Comparison of ENCODE assay signal across 14 mouse cellular contexts in genomic region chr11:117314520-117314919, GRCm38 (mm10).
DNase-seq lines count a peak whose midpoint lies in the region; ATAC-seq lines count a peak whose summit lies in the region.
"Had no signal": no experiment of that assay in that cellular context is flagged by ENCODE, and none has a peak within 500 bp of the region (broad histone marks: within the 10 kb centered on the region; RNA-seq: fewer than 3 reads in every experiment).

No protein-coding gene starts in this region.

- peak overlapping the region; percentile 41; the same call in 1 of the 2 replicates for H3K9ac ChIP-seq in heart, embryonic 14.5 days (ENCODE audit: low read length)
- H3K9ac ChIP-seq in lung, embryonic 15.5 days = no peak overlapping the region
- no peak overlapping the region for H3K9ac ChIP-seq in intestine, embryonic 15.5 days
- H3K9ac ChIP-seq: limb, embryonic 15.5 days; neural tube, embryonic 13.5 days had no signal

- peak; percentile 70 for DNase-seq in adrenal gland, adult 2 months
- DNase-seq in adrenal gland, adult 18-20 months (ENCODE audit: low spot score in 2 of 2) = no peak
- DNase-seq in heart, adult 18-20 months = no peak
- DNase-seq in lung, adult 18-20 months = no peak
- no peak for DNase-seq in left cerebral cortex, postnatal 36 days (ENCODE audit: low spot score in 2 of 2)
- DNase-seq: cerebellum, adult 9-10 months; kidney, adult 2 months; right cerebral cortex, adult 18-20 months had no signal

- no peak overlapping the region for H3K4me3 ChIP-seq in heart, embryonic 14.5 days (ENCODE audit: control insufficient read depth in 1 of 2, insufficient read depth in 1 of 2, low read depth in 1 of 2, low read length in 2 of 2)
- H3K4me3 ChIP-seq in lung, embryonic 15.5 days = no peak overlapping the region
- no peak overlapping the region for H3K4me3 ChIP-seq in intestine, embryonic 15.5 days (replicated peaks)
- H3K4me3 ChIP-seq: limb, embryonic 15.5 days; neural tube, embryonic 13.5 days had no signal

- WGBS in heart, embryonic 14.5 days = 91% methylated on average over 8 of the region's 8 CpGs
- WGBS in lung, embryonic 15.5 days = 86% methylated on average over 8 of the region's 8 CpGs
- WGBS in intestine, embryonic 15.5 days = 92% methylated on average over 8 of the region's 8 CpGs

- H3K36me3 ChIP-seq in heart, embryonic 14.5 days (ENCODE audit: control insufficient read depth, insufficient read depth, low read length) = no peaks in the 10 kb centered on the region
- no peaks in the 10 kb centered on the region for H3K36me3 ChIP-seq in lung, embryonic 15.5 days
- H3K36me3 ChIP-seq in intestine, embryonic 15.5 days = no peaks in the 10 kb centered on the region
- H3K36me3 ChIP-seq: neural tube, embryonic 13.5 days had no signal

- peak overlapping the region in 1 of 2 experiments; percentile 53; a peak in 1 of 4 replicates for H3K27ac ChIP-seq in heart, embryonic 14.5 days (replicated peaks in 1 of 2; ENCODE audit: control insufficient read depth in 1 of 2, insufficient read depth in 1 of 2, low read depth in 2 of 2, low read length in 2 of 2)
- peak overlapping the region; percentile 89 for H3K27ac ChIP-seq in lung, embryonic 15.5 days
- peak overlapping the region; percentile 81; the same call in 1 of the 2 replicates for H3K27ac ChIP-seq in intestine, embryonic 15.5 days
- H3K27ac ChIP-seq: neural tube, embryonic 13.5 days had no signal

- no peaks in the 10 kb centered on the region for H3K27me3 ChIP-seq in heart, embryonic 14.5 days (ENCODE audit: control insufficient read depth, insufficient read depth, low read length)
- H3K27me3 ChIP-seq in lung, embryonic 15.5 days = no peaks in the 10 kb centered on the region
- no peaks in the 10 kb centered on the region for H3K27me3 ChIP-seq in intestine, embryonic 15.5 days (replicated peaks)
- H3K27me3 ChIP-seq: limb, embryonic 15.5 days; neural tube, embryonic 13.5 days had no signal

- H3K4me1 ChIP-seq in heart, embryonic 14.5 days (ENCODE audit: control insufficient read depth in 2 of 2, insufficient read depth in 2 of 2, low read length in 2 of 2) = peaks cover 69 to 91% of the 10 kb centered on the region in 2 experiments
- H3K4me1 ChIP-seq in lung, embryonic 15.5 days = peaks cover 100% of the 10 kb centered on the region
- peaks cover 92% of the 10 kb centered on the region for H3K4me1 ChIP-seq in intestine, embryonic 15.5 days (replicated peaks)

- H3K4me2 ChIP-seq in heart, embryonic 14.5 days (ENCODE audit: low read length) = no peak overlapping the region
- no peak overlapping the region for H3K4me2 ChIP-seq in lung, embryonic 15.5 days
- no peak overlapping the region for H3K4me2 ChIP-seq in intestine, embryonic 15.5 days (replicated peaks)
- H3K4me2 ChIP-seq: limb, embryonic 15.5 days; neural tube, embryonic 13.5 days had no signal

- H3K9me3 ChIP-seq in heart, embryonic 14.5 days (ENCODE audit: control insufficient read depth, low read length) = no peaks in the 10 kb centered on the region
- H3K9me3 ChIP-seq in lung, embryonic 15.5 days = no peaks in the 10 kb centered on the region
- H3K9me3 ChIP-seq in intestine, embryonic 15.5 days = no peaks in the 10 kb centered on the region
- H3K9me3 ChIP-seq: limb, embryonic 15.5 days; neural tube, embryonic 13.5 days had no signal

- no peak for ATAC-seq in heart, embryonic 14.5 days (ENCODE audit: insufficient number of reproducible peaks, insufficient read depth, low FRiP score, low read depth)
- ATAC-seq in lung, embryonic 15.5 days (ENCODE audit: borderline replicate concordance, extremely low read depth, low FRiP score, low TSS enrichment) = no peak
- ATAC-seq in intestine, embryonic 15.5 days = no peak
- ATAC-seq: forebrain, embryonic 14.5 days had no signal

- intact Hi-C loops in left cerebral cortex, postnatal 36 days (cut with DNase I) = loop anchor here (5.0 kb wide), 2 partner anchors 43 to 77 kb away; no protein-coding TSS in a partner anchor
